Mouse (Mus musculus) layer of hippocampus, postnatal 10 days (tissue): ENCODE data around the gene Maoa. TPM values are rescaled to one million over a fixed set of nuclear protein-coding genes. Genes with fewer than 3 reads are reported as not detected.

Experiments
- DNase-seq, 2 experiments: peaks; one replicate each; pipeline ENCODE4 v3.0.0; 2021; ENCODE audit warnings: low spot score in 2 of 2
- long read RNA-seq: library from polyadenylated mRNA; stranded (forward); transcript quantifications from one replicate; pipeline ENCODE4 v2.0.0, GENCODE M21; 2023
- total RNA-seq, 2 experiments: library from RNA; stranded (reverse); gene quantifications; 2 replicates each; pipeline ENCODE4 v1.2.3; 2021

Gene Maoa
- 10 to 100 TPM; 30.1 to 32.3 TPM for total RNA-seq
- long read RNA-seq, full-length matches to known transcripts = 18 of 34 reads
- long read RNA-seq, partial matches to known transcripts = 2 of 34 reads
- long read RNA-seq, other reads (novel, unspliced or antisense) = 14 of 34 reads

DNA sequence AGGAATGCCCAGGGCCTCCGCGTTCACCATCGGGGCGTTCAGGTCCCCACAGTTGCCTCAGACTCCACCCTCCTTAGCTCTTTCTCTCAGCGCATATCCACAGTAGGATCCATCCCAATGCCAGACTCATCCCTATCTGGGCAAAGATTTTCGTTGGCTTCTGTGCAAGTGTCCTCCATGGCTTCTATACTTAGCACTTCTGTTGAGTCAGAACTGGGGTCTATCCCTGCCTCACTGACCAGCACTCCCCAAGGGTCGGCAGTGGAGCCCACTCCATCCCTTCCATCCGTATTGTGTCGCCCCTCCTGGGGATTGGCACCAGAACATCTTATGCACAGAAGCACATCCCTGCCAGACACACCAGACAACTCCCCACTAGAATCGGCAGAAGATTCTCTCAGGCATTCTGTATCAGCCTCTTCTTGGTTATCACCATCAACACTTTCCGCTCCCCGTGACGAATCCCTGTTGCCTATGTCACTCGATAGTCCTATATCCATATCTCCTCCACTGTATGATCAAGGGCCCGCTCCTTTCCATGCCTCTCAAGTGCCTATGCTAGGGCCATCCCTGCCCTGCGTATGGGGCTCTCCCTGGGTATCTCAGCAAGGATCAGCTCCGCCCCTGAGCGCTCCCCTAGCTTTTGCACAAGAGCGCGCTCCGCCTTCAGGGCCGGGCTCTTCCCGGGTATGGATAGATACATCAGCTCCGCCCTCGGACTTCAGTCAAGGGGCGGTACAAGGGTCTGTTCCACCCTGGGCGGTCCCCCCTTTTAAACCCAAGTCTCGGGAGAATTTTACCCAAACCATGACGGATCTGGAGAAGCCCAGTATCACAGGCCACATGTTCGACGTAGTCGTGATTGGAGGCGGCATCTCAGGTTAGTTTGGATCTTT, at the start of gene Maoa:
Maoa (plus strand) TSS at position 665 of the 896 bp plus-strand sequence.
- peak; percentile 53 to 70 for DNase-seq

DNA sequence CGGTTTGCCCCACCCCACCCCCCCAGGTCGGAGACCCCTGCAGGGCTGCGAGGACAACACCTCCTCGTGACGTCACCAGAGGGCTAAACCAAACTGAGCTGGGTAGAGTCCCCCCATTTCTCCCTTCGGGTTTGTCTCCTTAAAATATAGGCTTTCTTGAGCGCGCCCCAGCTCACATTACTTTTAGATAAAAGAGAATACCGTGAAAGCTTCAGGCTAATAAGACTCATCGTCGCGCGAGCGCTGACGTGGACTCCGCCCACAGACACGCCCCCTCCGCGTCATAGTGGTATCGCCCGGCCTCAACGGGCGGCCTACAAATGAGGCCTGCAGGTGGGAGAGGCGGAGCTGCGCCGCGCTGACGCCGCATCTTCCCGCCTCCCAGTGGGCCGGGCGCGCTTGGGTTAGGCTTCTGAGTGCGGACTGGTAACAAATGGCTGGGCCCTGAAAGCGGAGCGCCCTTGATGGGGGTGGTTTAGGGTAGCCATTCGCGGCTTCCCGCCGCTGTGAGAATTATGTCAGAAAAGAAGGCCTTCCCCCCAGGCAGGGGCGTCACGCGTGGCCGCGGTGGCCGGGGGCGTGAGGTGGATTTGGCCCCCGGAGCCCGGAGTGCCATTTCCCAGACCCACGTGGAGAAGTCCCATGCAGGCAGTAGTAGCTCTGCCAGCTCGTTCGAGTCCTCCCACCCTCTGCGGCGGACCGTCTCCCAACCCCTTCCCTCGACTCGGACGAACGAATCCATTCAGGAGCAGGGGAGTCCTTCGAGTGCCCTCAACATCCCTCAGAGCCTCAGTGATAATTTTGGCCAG, 1.1 kb upstream of the Maoa start:
- DNase-seq = peak; percentile 79 to 87

- DNase-seq = no peak
Measured at GRCm38 (mm10) chrX:16656511-16656910, 37.0 kb downstream of the Maoa start.

GRCm38 (mm10) chrX:16706094-16706493, 86.6 kb downstream of the Maoa start:
- no peak for DNase-seq

DNA sequence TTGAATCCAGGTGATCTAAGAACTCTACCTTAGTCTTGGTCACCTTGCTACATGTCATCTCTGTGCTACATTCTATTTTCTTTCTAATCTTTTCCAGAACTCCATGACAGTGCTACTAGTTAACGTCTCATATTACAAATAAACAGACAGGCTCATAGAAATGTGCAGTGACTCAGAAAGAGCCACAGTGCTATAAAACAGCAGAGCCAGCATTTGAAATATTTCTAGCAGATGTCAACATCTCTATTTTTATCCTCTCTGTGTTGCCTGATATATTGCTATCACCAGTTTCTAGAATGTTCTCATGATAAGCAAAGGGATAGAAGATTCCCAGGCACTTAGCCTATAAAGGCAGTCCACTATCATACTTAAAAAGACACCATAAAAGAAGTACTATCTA, 94.5 kb downstream of the Maoa start:
- no peak for DNase-seq

Other genes with a start within 250 kb of the Maoa start
- gene Cypt1, start 96.8 kb upstream of the Maoa start, total RNA-seq = not detected
- 1 to 10 TPM; 9.0 to 9.7 TPM for gene Maob, start 197.7 kb downstream of the Maoa start, total RNA-seq